Mouse (Mus musculus) small intestine, adult 2 months (tissue): ENCODE results near the gene Rhot1.

ENCODE experiments used
- CTCF ChIP-seq: fragments of 200-500 bp; IDR thresholded peaks from 2 replicates; pipeline ENCODE4 v1.5.1; 2012; ENCODE audit warnings: low read depth, mild to moderate bottlenecking, control low read depth, inconsistent platforms, low read length, moderate library complexity, mixed read lengths; ENCODE audit not compliant: insufficient replicate concordance, insufficient read length; ENCODE audit errors: extremely low read depth
- POLR2A ChIP-seq: fragments of 200-500 bp; IDR thresholded peaks from 2 replicates; pipeline ENCODE4 v1.6.1; 2012; ENCODE audit warnings: low read depth, mild to moderate bottlenecking, control low read depth, inconsistent platforms, low read length, moderate library complexity

DNA sequence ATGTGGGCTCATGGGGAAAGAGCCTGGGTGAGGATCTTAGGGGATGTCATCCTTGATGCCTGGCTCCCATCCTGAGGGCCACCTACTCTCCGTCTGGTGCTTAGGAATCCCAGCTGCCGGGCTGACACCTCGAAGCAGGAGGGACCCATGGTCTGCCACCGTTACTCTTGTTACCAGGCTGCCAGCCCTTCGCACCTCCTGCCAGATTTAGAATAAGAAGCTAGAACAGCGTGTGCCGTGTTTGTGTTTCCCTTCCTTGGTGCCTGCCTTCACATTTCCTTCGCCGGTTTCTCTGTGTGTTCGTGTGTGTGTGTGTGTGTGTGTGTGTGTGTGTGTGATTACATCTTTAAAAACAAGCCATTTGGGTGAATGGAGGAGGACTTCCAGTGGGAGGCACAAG, 96.0 kb downstream of the Rhot1 start:
- TF ChIP-seq CTCF (no peak), POLR2A (no peak)
